Mouse (Mus musculus) cortical plate, adult 2 months (tissue): ENCODE results near the gene Acot8.

Experiments used
- CTCF ChIP-seq: fragments of 200-500 bp; IDR thresholded peaks from 2 replicates; pipeline ENCODE4 v1.5.1; 2011; ENCODE audit warnings: mild to moderate bottlenecking, control low read depth, low read length; ENCODE audit not compliant: insufficient read depth; ENCODE audit errors: extremely low read depth
- POLR2A ChIP-seq: fragments of 200-500 bp; IDR thresholded peaks from 2 replicates; pipeline ENCODE4 v1.6.1; 2011; ENCODE audit warnings: mild to moderate bottlenecking, low read length, control low read depth; ENCODE audit not compliant: insufficient read depth; ENCODE audit errors: extremely low read depth

GRCm38 (mm10) chr2:164821060-164821459 is 16.4 kb upstream of the Acot8 start:
- no peak for TF ChIP-seq POLR2A
- TF ChIP-seq CTCF = no peak
